9 mouse cellular contexts compared by ENCODE assay signal in genomic region chr14:46941077-46941476, GRCm38 (mm10). TPM values are rescaled to one million over a fixed set of nuclear protein-coding genes. Genes with fewer than 3 reads are reported as not detected.
DNase-seq lines count a peak whose midpoint lies in the region; ATAC-seq and TF ChIP-seq lines count a peak whose summit lies in the region.
"Had no signal": no experiment of that assay in that cellular context is flagged by ENCODE, and none has a peak within 500 bp of the region (broad histone marks: within the 10 kb centered on the region; RNA-seq: fewer than 3 reads in every experiment).

No protein-coding gene starts in this region.

- H3K9me3 ChIP-seq in heart, embryonic 11.5 days (replicated peaks; ENCODE audit: control insufficient read depth, low read length), result no peaks in the 10 kb centered on the region
- no peaks in the 10 kb centered on the region for H3K9me3 ChIP-seq in forebrain, embryonic 14.5 days (replicated peaks; ENCODE audit: control insufficient read depth, low read length)
- no peaks in the 10 kb centered on the region for H3K9me3 ChIP-seq in limb, embryonic 12.5 days

- 26% methylated on average over 6 of the region's 6 CpGs for WGBS in heart, embryonic 11.5 days (ENCODE audit: insufficient replicate concordance)
- WGBS in forebrain, embryonic 14.5 days, result 21% methylated on average over 6 of the region's 6 CpGs
- 27% methylated on average over 6 of the region's 6 CpGs for WGBS in limb, embryonic 12.5 days

- H3K4me1 ChIP-seq in heart, embryonic 11.5 days (ENCODE audit: control insufficient read depth, insufficient read depth, low read length), result peaks cover 49% of the 10 kb centered on the region
- peaks cover 15% of the 10 kb centered on the region for H3K4me1 ChIP-seq in forebrain, embryonic 14.5 days (ENCODE audit: control insufficient read depth, insufficient read depth, low read length)
- H3K4me1 ChIP-seq in limb, embryonic 12.5 days (replicated peaks), result peaks cover 52% of the 10 kb centered on the region

- H3K4me3 ChIP-seq in heart, embryonic 11.5 days (ENCODE audit: low read depth, low read length), result no peak overlapping the region
- H3K4me3 ChIP-seq in forebrain, embryonic 14.5 days (ENCODE audit: low read depth, low read length), result no peak overlapping the region
- no peak overlapping the region for H3K4me3 ChIP-seq in limb, embryonic 12.5 days (replicated peaks)
- H3K4me3 ChIP-seq in layer of hippocampus, adult 2 months, result no peak overlapping the region

- no peaks in the 10 kb centered on the region for H3K36me3 ChIP-seq in heart, embryonic 11.5 days (ENCODE audit: control insufficient read depth, insufficient read depth, low read length)
- H3K36me3 ChIP-seq in forebrain, embryonic 14.5 days (ENCODE audit: control insufficient read depth, insufficient read depth, low read length), result no peaks in the 10 kb centered on the region
- no peaks in the 10 kb centered on the region for H3K36me3 ChIP-seq in limb, embryonic 12.5 days

- H3K27ac ChIP-seq in heart, embryonic 11.5 days (ENCODE audit: low read depth, low read length), result peak overlapping the region; percentile 90
- no peak overlapping the region for H3K27ac ChIP-seq in forebrain, embryonic 14.5 days (ENCODE audit: low read depth, low read length)
- H3K27ac ChIP-seq in limb, embryonic 12.5 days, result peak overlapping the region; percentile 95
- H3K27ac ChIP-seq in layer of hippocampus, adult 2 months, result no peak overlapping the region

- 0 out of 2 replicates have a peak overlapping the region, but pooled peaks have one; percentile 46 for H3K9ac ChIP-seq in heart, embryonic 11.5 days (ENCODE audit: low read depth, low read length)
- no peak overlapping the region for H3K9ac ChIP-seq in forebrain, embryonic 14.5 days (ENCODE audit: low read length)
- H3K9ac ChIP-seq in limb, embryonic 12.5 days (replicated peaks), result no peak overlapping the region

- no peak for TF ChIP-seq CTCF in layer of hippocampus, adult 2 months (conservative IDR thresholded peaks at IDR 0.05)

- no peak for DNase-seq in heart, adult 8-10 months (ENCODE audit: low spot score)
- peak; percentile 36 for DNase-seq in ES-CJ7 (ENCODE audit: low read depth, low spot score)
- DNase-seq in forebrain, embryonic 14.5 days (ENCODE audit: low spot score), result no peak
- DNase-seq in layer of hippocampus, adult 2 months (ENCODE audit: low spot score in 2 of 2), result no peak
- no peak for DNase-seq in cerebellum, adult 18-20 months
- DNase-seq: cerebellum, adult 9-11 months had no signal

- no peaks in the 10 kb centered on the region for H3K27me3 ChIP-seq in heart, embryonic 11.5 days (ENCODE audit: control insufficient read depth, insufficient read depth, low read length)
- no peaks in the 10 kb centered on the region for H3K27me3 ChIP-seq in forebrain, embryonic 14.5 days (replicated peaks; ENCODE audit: control insufficient read depth, insufficient read depth, low read length)
- no peaks in the 10 kb centered on the region for H3K27me3 ChIP-seq in limb, embryonic 12.5 days

- H3K4me2 ChIP-seq in heart, embryonic 11.5 days, result peak overlapping the region; percentile 50
- H3K4me2 ChIP-seq in forebrain, embryonic 14.5 days (ENCODE audit: low read length), result no peak overlapping the region
- peak overlapping the region; percentile 37 for H3K4me2 ChIP-seq in limb, embryonic 12.5 days

- no peak for ATAC-seq in heart, embryonic 11.5 days (replicated peaks; ENCODE audit: insufficient number of reproducible peaks, low FRiP score, low TSS enrichment)
- ATAC-seq in forebrain, embryonic 14.5 days, result peak; percentile 41
- ATAC-seq in limb, embryonic 12.5 days (ENCODE audit: insufficient number of reproducible peaks, insufficient read depth, low FRiP score, low TSS enrichment, low read depth), result peak; percentile 69
- ATAC-seq in activated CD4-positive, CD25-positive, alpha-beta regulatory T cell, adult 4 months, result no peak

RNA-seq across cellular contexts. Expression of gene Samd4, which starts 58.4 kb away (rescaled TPM):
- polyA plus RNA-seq in heart, embryonic 11.5 days (2014; fragmentation: Nextera tagmentation; extraction: Ambion mirVana), result 8.9 and 13.1 TPM in 2 replicates
- total RNA-seq in heart, adult 8-10 months (2022), result 10 to 100 TPM; 60.6 to 71.1 (median 65.1) TPM
- 3.6 and 4.4 TPM in 2 replicates for polyA plus RNA-seq in forebrain, embryonic 14.5 days (2014; fragmentation: Nextera tagmentation; extraction: Ambion mirVana)
- 6.7 and 6.8 TPM in 2 replicates for polyA plus RNA-seq in limb, embryonic 12.5 days (2016; fragmentation: Nextera tagmentation; extraction: Ambion mirVana)
- total RNA-seq in layer of hippocampus, adult 2 months (2021), result 10 to 100 TPM; 11.2 to 14.4 TPM
- under 1 TPM in 1 of 2 experiments, not detected in 1; 0.07 TPM for polyA plus RNA-seq in activated CD4-positive, CD25-positive, alpha-beta regulatory T cell, adult 4 months (2017; shearing (Covaris generic))

Comparison
In these comparisons a context has a peak if more than half of its experiments do, and no peak if none do; other contexts are left out.
1. ATAC-seq: peak in forebrain, embryonic 14.5 days (single experiment) and limb, embryonic 12.5 days (single experiment); none in heart, embryonic 11.5 days (single experiment) and activated CD4-positive, CD25-positive, alpha-beta regulatory T cell, adult 4 months (single experiment).
2. H3K27ac ChIP-seq: peak in heart, embryonic 11.5 days (single experiment) and limb, embryonic 12.5 days (single experiment); none in forebrain, embryonic 14.5 days (single experiment) and layer of hippocampus, adult 2 months (single experiment).